Mouse (Mus musculus) liver, embryonic 14.5 days (tissue): ENCODE results near the gene Cdca3.
"Not testable (repeated sequence)": the region's sequence is repeated elsewhere in the genome, so short reads cannot be mapped to it uniquely, and the experiment has no call there.

Experiments used
- CTCF ChIP-seq: IDR thresholded peaks from 2 replicates; pipeline ENCODE4 v1.5.1; 2016; ENCODE audit warnings: antibody characterized with exemption, low read depth, control low read depth
- EP300 ChIP-seq: IDR thresholded peaks from 2 replicates; pipeline ENCODE4 v1.6.1; 2016; ENCODE audit warnings: antibody characterized with exemption, low read depth

- TF ChIP-seq CTCF, EP300: not testable (repeated sequence)
Measured at GRCm38 (mm10) chr6:124802400-124802799, 26.9 kb upstream of the Cdca3 start.
